Mouse (Mus musculus): Measurements from ENCODE around the gene Csrp3. TPM values are rescaled to one million over a fixed set of nuclear protein-coding genes. Genes with fewer than 3 reads are reported as not detected.

The Csrp3 gene
- polyA plus RNA-seq, 1 experiment from 2014 or later = 1.4 TPM

Other genes starting within 250 kb of the Csrp3 start
- gene Mrgprb3, start 204.2 kb downstream of the Csrp3 start, polyA plus RNA-seq (2015; fragmentation: Nextera tagmentation; extraction: Ambion mirVana) = not detected in 2 replicates
- gene Zdhhc13, start 59.0 kb downstream of the Csrp3 start, polyA plus RNA-seq (2015; fragmentation: Nextera tagmentation; extraction: Ambion mirVana) = 38.6 and 42.4 TPM in 2 replicates
- 3.4 and 4.0 TPM in 2 replicates for gene E2f8, start 33.6 kb upstream of the Csrp3 start, polyA plus RNA-seq (2015; fragmentation: Nextera tagmentation; extraction: Ambion mirVana)
- gene Nav2, start 60.7 kb upstream of the Csrp3 start, polyA plus RNA-seq (2015; fragmentation: Nextera tagmentation; extraction: Ambion mirVana) = 22.4 and 24.2 TPM in 2 replicates